In genomic region chr5:14038813-14039496, GRCm38 (mm10) we compare ENCODE assay signal across 9 mouse cellular contexts. TPM values are rescaled to one million over a fixed set of nuclear protein-coding genes. Genes with fewer than 3 reads are reported as not detected.
DNase-seq lines count a peak whose midpoint lies in the region; ATAC-seq and TF ChIP-seq lines count a peak whose summit lies in the region.
"Had no signal": no experiment of that assay in that cellular context is flagged by ENCODE, and none has a peak within 500 bp of the region (broad histone marks: within the 10 kb centered on the region; RNA-seq: fewer than 3 reads in every experiment).

No protein-coding gene starts in this region.

- 29% methylated on average over 9 of the region's 9 CpGs for WGBS in kidney, embryonic 15.5 days
- 12% methylated on average over 9 of the region's 9 CpGs for WGBS in hindbrain, embryonic 12.5 days
- 15% methylated on average over 9 of the region's 9 CpGs for WGBS in midbrain, postnatal 0 days

- TF ChIP-seq CTCF in midbrain, postnatal 0 days (IDR thresholded peaks at IDR 0.05): no peak

- no peak overlapping the region for H3K9ac ChIP-seq in kidney, embryonic 15.5 days
- no peak overlapping the region for H3K9ac ChIP-seq in hindbrain, embryonic 12.5 days
- no peak overlapping the region for H3K9ac ChIP-seq in midbrain, postnatal 0 days (replicated peaks; ENCODE audit: low read length, poor library complexity, severe bottlenecking)

- H3K4me2 ChIP-seq in kidney, embryonic 15.5 days: no peak overlapping the region
- peak overlapping the region; percentile 37 for H3K4me2 ChIP-seq in hindbrain, embryonic 12.5 days (replicated peaks)
- H3K4me2 ChIP-seq in midbrain, postnatal 0 days (ENCODE audit: low read depth, low read length, poor library complexity, severe bottlenecking): peak overlapping the region; percentile 21

- no peaks in the 10 kb centered on the region for H3K4me1 ChIP-seq in kidney, embryonic 15.5 days
- peaks cover 10% of the 10 kb centered on the region for H3K4me1 ChIP-seq in hindbrain, embryonic 12.5 days
- no peaks in the 10 kb centered on the region for H3K4me1 ChIP-seq in midbrain, postnatal 0 days (ENCODE audit: insufficient read depth, low read length)

- 0 out of 2 replicates have a peak, but pooled peaks have one; percentile 49 for ATAC-seq in kidney, embryonic 15.5 days (replicated peaks; ENCODE audit: low FRiP score)
- peak; percentile 87 for ATAC-seq in hindbrain, embryonic 12.5 days (ENCODE audit: low FRiP score)
- no peak for ATAC-seq in midbrain, postnatal 0 days (ENCODE audit: low FRiP score)
- no peak for ATAC-seq in megakaryocyte, adult 5-6 weeks (ENCODE audit: poor library complexity, severe bottlenecking)
- ATAC-seq in cerebellum, adult (ENCODE audit: insufficient number of reproducible peaks, low FRiP score, low TSS enrichment): no peak

- H3K9me3 ChIP-seq in kidney, embryonic 15.5 days (replicated peaks): no peaks in the 10 kb centered on the region
- H3K9me3 ChIP-seq in hindbrain, embryonic 12.5 days (replicated peaks): no peaks in the 10 kb centered on the region
- no peaks in the 10 kb centered on the region for H3K9me3 ChIP-seq in midbrain, postnatal 0 days (ENCODE audit: low read length)

- H3K4me3 ChIP-seq in kidney, embryonic 15.5 days (replicated peaks): no peak overlapping the region
- no peak overlapping the region for H3K4me3 ChIP-seq in hindbrain, embryonic 12.5 days
- H3K4me3 ChIP-seq in midbrain, postnatal 0 days (ENCODE audit: low read depth, low read length): no peak overlapping the region

- no peak overlapping the region for H3K27ac ChIP-seq in kidney, embryonic 15.5 days
- H3K27ac ChIP-seq in hindbrain, embryonic 12.5 days: peak overlapping the region; percentile 44
- no peak overlapping the region for H3K27ac ChIP-seq in midbrain, postnatal 0 days (ENCODE audit: low read depth, low read length)
- H3K27ac ChIP-seq: stomach, postnatal 0 days had no signal

- no peaks in the 10 kb centered on the region for H3K36me3 ChIP-seq in kidney, embryonic 15.5 days
- H3K36me3 ChIP-seq in hindbrain, embryonic 12.5 days: no peaks in the 10 kb centered on the region
- no peaks in the 10 kb centered on the region for H3K36me3 ChIP-seq in midbrain, postnatal 0 days (ENCODE audit: insufficient read depth, low read length)

- H3K27me3 ChIP-seq in kidney, embryonic 15.5 days: no peaks in the 10 kb centered on the region
- H3K27me3 ChIP-seq in hindbrain, embryonic 12.5 days: no peaks in the 10 kb centered on the region
- no peaks in the 10 kb centered on the region for H3K27me3 ChIP-seq in midbrain, postnatal 0 days (ENCODE audit: insufficient read depth, low read length)

- DNase-seq in kidney, postnatal 36 days: no peak
- peak; percentile 51 for DNase-seq in embryo, embryonic 10.5 days (ENCODE audit: low spot score)
- DNase-seq in midbrain, postnatal 0 days (ENCODE audit: low spot score): peak; percentile 25
- no peak for DNase-seq in left cerebral cortex, adult 9 months (ENCODE audit: low spot score in 2 of 2)

RNA-seq across cellular contexts. Expression of gene Sema3e, which starts 13.9 kb away (rescaled TPM):
- 1.7 and 2.4 TPM in 2 replicates for polyA plus RNA-seq in kidney, embryonic 15.5 days (2015; fragmentation: Nextera tagmentation; extraction: Ambion mirVana)
- polyA plus RNA-seq in hindbrain, embryonic 12.5 days (2016; fragmentation: Nextera tagmentation; extraction: Ambion mirVana): 3.8 and 5.1 TPM in 2 replicates
- 5.2 and 6.4 TPM in 2 replicates for total RNA-seq in midbrain, postnatal 0 days (2014; rRNA removed)
- 2.8 and 3.0 TPM in 2 replicates for polyA plus RNA-seq in midbrain, postnatal 0 days (2015; fragmentation: Nextera tagmentation; extraction: Ambion mirVana)
- not detected in 2 replicates for total RNA-seq in megakaryocyte, adult 5-6 weeks (2015)
- not detected in 2 replicates for total RNA-seq in megakaryocyte, adult 5-6 weeks (2017)

Comparison
In these comparisons a context has a peak if more than half of its experiments do, and no peak if none do; other contexts are left out.
1. ATAC-seq: peak in kidney, embryonic 15.5 days (single experiment) and hindbrain, embryonic 12.5 days (single experiment); none in midbrain, postnatal 0 days (single experiment), megakaryocyte, adult 5-6 weeks (single experiment) and cerebellum, adult (single experiment).
2. DNase-seq: peak in embryo, embryonic 10.5 days (single experiment) and midbrain, postnatal 0 days (single experiment); none in kidney, postnatal 36 days (0 of 2) and left cerebral cortex, adult 9 months (0 of 2).